Mouse (Mus musculus) CH12.LX (cell line): Measurements from ENCODE around the gene Zdhhc13. TPM values are rescaled to one million over a fixed set of nuclear protein-coding genes. Genes with fewer than 3 reads are reported as not detected.

Experiments used
- DNase-seq: peaks from one replicate; pipeline ENCODE4 v3.0.0-alpha.2; 2013; ENCODE audit errors: extremely low read depth
- H3K27ac ChIP-seq: 2 replicates; pipeline ENCODE4 v1.5.1; 2012; ENCODE audit warnings: low read depth, mild to moderate bottlenecking, control low read depth, moderate library complexity; ENCODE audit not compliant: insufficient read depth
- H3K27me3 ChIP-seq: replicated peaks from 2 replicates; pipeline ENCODE3; 2012; ENCODE audit warnings: inconsistent platforms
- H3K36me3 ChIP-seq, 2 experiments: replicated peaks in 1 of 2; 2 replicates each; pipeline versions ENCODE3 to v1.6.1; 2012; ENCODE audit warnings: inconsistent platforms in 1 of 2, low read length in 1 of 2, mild to moderate bottlenecking in 1 of 2, mixed read lengths in 1 of 2, moderate library complexity in 1 of 2; ENCODE audit not compliant: control insufficient read depth in 1 of 2, insufficient read depth in 1 of 2
- H3K4me1 ChIP-seq, 2 experiments: 2 replicates each; pipeline ENCODE4 v1.6.1; 2012; ENCODE audit warnings: inconsistent platforms in 1 of 2, moderate library complexity in 1 of 2; ENCODE audit not compliant: insufficient read depth in 2 of 2, control insufficient read depth in 1 of 2
- H3K4me2 ChIP-seq: 2 replicates; pipeline ENCODE4 v1.6.1; 2012; ENCODE audit warnings: low read depth, mild to moderate bottlenecking, control low read depth; ENCODE audit not compliant: poor library complexity, insufficient read depth, severe bottlenecking
- H3K4me3 ChIP-seq, 3 experiments: fragments of 150-350 bp in 1 of 3; sonication (generic) in 1 of 3; replicated peaks in 1 of 3; 2 replicates each; pipeline versions ENCODE3 to v1.5.1; 2011 to 2012; ENCODE audit warnings: low read depth in 2 of 3, low read length in 2 of 3, mild to moderate bottlenecking in 2 of 3, moderate library complexity in 2 of 3, control low read depth in 1 of 3, improper control_type of control experiment in 1 of 3, inconsistent platforms in 1 of 3, mixed read lengths in 1 of 3; ENCODE audit not compliant: poor library complexity in 1 of 3
- H3K79me2 ChIP-seq: replicated peaks from 2 replicates; pipeline ENCODE4 v1.6.1; 2012; ENCODE audit warnings: mild to moderate bottlenecking, moderate library complexity; ENCODE audit not compliant: control insufficient read depth, poor library complexity, insufficient read depth, severe bottlenecking; ENCODE audit errors: extremely low read depth
- H3K9ac ChIP-seq: 2 replicates; pipeline ENCODE4 v1.6.1; 2012; ENCODE audit warnings: low read depth, mild to moderate bottlenecking, control low read depth, moderate library complexity; ENCODE audit not compliant: insufficient read depth
- H3K9me3 ChIP-seq: replicated peaks from 2 replicates; pipeline ENCODE3; 2012; ENCODE audit warnings: low read length, inconsistent platforms, mixed read lengths
- BHLHE40 ChIP-seq: IDR thresholded peaks from 2 replicates; pipeline ENCODE4 v1.6.1; 2011; ENCODE audit warnings: mild to moderate bottlenecking, low read depth, low read length, improper control_type of control experiment
- CHD2 ChIP-seq: IDR thresholded peaks from 2 replicates; pipeline ENCODE4 v1.6.1; 2011; ENCODE audit warnings: low read length, improper control_type of control experiment
- ETS1 ChIP-seq: conservative IDR thresholded peaks from 2 replicates; pipeline ENCODE4 v1.6.1; 2012; ENCODE audit warnings: low read depth, mild to moderate bottlenecking, inconsistent platforms, low read length, improper control_type of control experiment, moderate library complexity
- GABPA ChIP-seq: IDR thresholded peaks from 2 replicates; pipeline ENCODE4 v1.6.1; 2012; ENCODE audit warnings: low read depth, low read length, improper control_type of control experiment, inconsistent platforms; ENCODE audit not compliant: insufficient replicate concordance
- HCFC1 ChIP-seq: IDR thresholded peaks from 2 replicates; pipeline ENCODE4 v1.6.1; 2012; ENCODE audit warnings: low read depth, mild to moderate bottlenecking, inconsistent platforms, low read length, improper control_type of control experiment
- JUN ChIP-seq: IDR thresholded peaks from 2 replicates; pipeline ENCODE4 v1.6.1; 2011; ENCODE audit warnings: low read depth, mild to moderate bottlenecking, low read length, improper control_type of control experiment, moderate library complexity; ENCODE audit not compliant: insufficient read depth
- MEF2A ChIP-seq: IDR thresholded peaks from 2 replicates; pipeline ENCODE4 v1.6.1; 2014; ENCODE audit warnings: low read depth, mild to moderate bottlenecking, inconsistent platforms, low read length, improper control_type of control experiment, borderline replicate concordance
- NELFE ChIP-seq: IDR thresholded peaks from 2 replicates; pipeline ENCODE4 v1.6.1; 2011; ENCODE audit warnings: low read depth, low read length, improper control_type of control experiment
- NRF1 ChIP-seq: IDR thresholded peaks from 2 replicates; pipeline ENCODE4 v1.6.1; 2014; ENCODE audit warnings: low read depth, mild to moderate bottlenecking, inconsistent platforms, low read length, improper control_type of control experiment, moderate library complexity
- RAD21 ChIP-seq: IDR thresholded peaks from 2 replicates; pipeline ENCODE4 v1.6.1; 2011; ENCODE audit warnings: low read depth, mild to moderate bottlenecking, low read length, improper control_type of control experiment, moderate library complexity
- RCOR1 ChIP-seq: conservative IDR thresholded peaks from 2 replicates; pipeline ENCODE4 v1.6.1; 2012; ENCODE audit warnings: low read depth, mild to moderate bottlenecking, inconsistent platforms, low read length, improper control_type of control experiment
- SIN3A ChIP-seq: IDR thresholded peaks from 2 replicates; pipeline ENCODE4 v1.6.1; 2012; ENCODE audit warnings: low read length, improper control_type of control experiment, inconsistent platforms
- TBP ChIP-seq: conservative IDR thresholded peaks from 2 replicates; pipeline ENCODE4 v1.6.1; 2011; ENCODE audit warnings: low read depth, low read length, improper control_type of control experiment
- UBTF ChIP-seq: IDR thresholded peaks from 2 replicates; pipeline ENCODE4 v1.6.1; 2012; ENCODE audit warnings: low read depth, mild to moderate bottlenecking, inconsistent platforms, low read length, improper control_type of control experiment, moderate library complexity
- ZKSCAN1 ChIP-seq: IDR thresholded peaks from 2 replicates; pipeline ENCODE4 v1.6.1; 2012; ENCODE audit warnings: low read depth, inconsistent platforms, low read length, improper control_type of control experiment, borderline replicate concordance
- ZNF384 ChIP-seq: IDR thresholded peaks from 2 replicates; pipeline ENCODE4 v1.6.1; 2012; ENCODE audit warnings: low read depth, low read length, improper control_type of control experiment, inconsistent platforms
- dilution Hi-C: fragments of 300-500 bp; cut with MboI; formaldehyde crosslinking; loops from 2 replicates; pipeline ENCODE4 v1.14.3; 2020; ENCODE audit warnings: low sequenced_read_pairs; ENCODE audit not compliant: extremely low pct_unique_long_range_greater_than_20kb, extremely low pct_ligation_motif_present
- in situ Hi-C: fragments of 300-500 bp; cut with MboI; formaldehyde crosslinking; loops from 3 replicates; pipeline ENCODE4 v1.14.3; 2019; ENCODE audit warnings: low sequenced_read_pairs, low pct_ligation_motif_present, low pct_unique_long_range_greater_than_20kb, mixed read lengths
- polyA plus RNA-seq: library from polyadenylated mRNA; unstranded; fragments of >175 nt; gene quantifications from 2 replicates; pipeline ENCODE4 v1.2.1, GENCODE M21; 2012; ENCODE audit warnings: low read depth; ENCODE audit not compliant: insufficient read length
- total RNA-seq, 2 experiments: library from RNA; depleted of rRNA; stranded (reverse); fragments of 300-350 nt in 1 of 2; fragments of >200 nt in 1 of 2; gene quantifications; 2 replicates each; pipeline ENCODE4 v1.2.3; 2012 to 2014

Gene Zdhhc13
- total and polyA plus RNA-seq, 3 experiments, result 19.9 to 74.3 (median 32.3) TPM

- H3K4me2 ChIP-seq, result no peak overlapping the region
- no peaks in the 10 kb centered on the region for H3K79me2 ChIP-seq
- no peaks in the 10 kb centered on the region for H3K9me3 ChIP-seq
- DNase-seq, result no peak
- H3K4me1 ChIP-seq, result no peaks in the 10 kb centered on the region
- dilution Hi-C loops, result no loop called here
- H3K9ac ChIP-seq, result no peak overlapping the region
- in situ Hi-C loops, result no loop called here
- H3K27me3 ChIP-seq, result peaks cover 2% of the 10 kb centered on the region
- no peak for TF ChIP-seq MEF2A
- TF ChIP-seq GABPA, result no peak
- TF ChIP-seq UBTF, result no peak
- no peak for TF ChIP-seq ZKSCAN1
- no peak for TF ChIP-seq NRF1
- no peak for TF ChIP-seq HCFC1
- TF ChIP-seq ZNF384, result no peak
- no peak for TF ChIP-seq ETS1
- TF ChIP-seq NELFE, result no peak
- no peak for TF ChIP-seq JUN
- no peak for TF ChIP-seq CHD2
- TF ChIP-seq TBP, result no peak
- TF ChIP-seq RCOR1, result no peak
- no peak for TF ChIP-seq BHLHE40
- TF ChIP-seq, all 38 proteins: peak for 0
- Histone ChIP-seq H3K36me3 (no peaks in the 10 kb centered on the region), H3K4me3 (no peak overlapping the region), H3K27ac (no peak overlapping the region)
These were observed 62.8 kb downstream of the Zdhhc13 start for GRCm38 (mm10) chr7:48851529-48852104.

GRCm38 (mm10) chr7:48853496-48853895, 64.7 kb downstream of the Zdhhc13 start:
- no peak for DNase-seq
- Histone ChIP-seq H3K9ac (no peak overlapping the region), H3K27me3 (peaks cover 2% of the 10 kb centered on the region), H3K9me3 (no peaks in the 10 kb centered on the region), H3K36me3 (no peaks in the 10 kb centered on the region), H3K4me3 (no peak overlapping the region), H3K4me1 (no peaks in the 10 kb centered on the region), H3K4me2 (no peak overlapping the region), H3K79me2 (no peaks in the 10 kb centered on the region), H3K27ac (no peak overlapping the region)
- no peak for TF ChIP-seq HCFC1
- dilution Hi-C loops (no loop called here), in situ Hi-C loops (no loop called here)

GRCm38 (mm10) chr7:48855461-48855860, 66.7 kb downstream of the Zdhhc13 start:
- in situ Hi-C loops, result no loop called here

More at GRCm38 (mm10) chr7:48855461-48855860, 66.7 kb downstream of the Zdhhc13 start:
- dilution Hi-C loops, result no loop called here
- Histone ChIP-seq H3K4me2 (no peak overlapping the region), H3K9ac (no peak overlapping the region), H3K27ac (no peak overlapping the region), H3K36me3 (no peaks in the 10 kb centered on the region), H3K4me3 (no peak overlapping the region), H3K27me3 (no peaks in the 10 kb centered on the region), H3K79me2 (no peaks in the 10 kb centered on the region), H3K4me1 (no peaks in the 10 kb centered on the region), H3K9me3 (no peaks in the 10 kb centered on the region)
- no peak for TF ChIP-seq SIN3A
- TF ChIP-seq GABPA, result no peak
- no peak for TF ChIP-seq RAD21
- no peak for DNase-seq
